Mouse (Mus musculus): ENCODE data around the gene Cuedc1.
"Not testable (repeated sequence)": the region's sequence is repeated elsewhere in the genome, so short reads cannot be mapped to it uniquely, and the experiment has no call there.

The Cuedc1 gene

DNA sequence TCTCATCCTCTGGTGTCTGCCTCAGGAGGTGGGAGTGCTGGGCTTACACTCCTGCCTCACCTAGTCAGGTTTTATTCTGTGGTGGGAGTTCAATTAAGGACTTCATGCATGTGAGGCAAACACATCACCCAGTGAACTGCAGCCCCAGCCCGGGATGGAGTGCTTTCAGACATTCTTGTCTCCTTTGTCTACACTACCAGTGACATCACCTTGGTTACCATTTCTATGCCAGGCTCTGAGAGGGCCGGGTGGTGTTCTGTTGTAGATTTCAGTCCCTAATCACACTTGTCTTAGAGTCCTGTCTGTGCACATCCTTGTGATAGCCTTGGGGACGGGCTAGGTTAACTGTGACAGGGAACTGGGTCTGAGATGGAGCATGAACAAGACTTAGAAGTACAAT, 70.8 kb downstream of the Cuedc1 start:
- DNase-seq (ENCODE audit: low read depth, low spot score): no peak

DNA sequence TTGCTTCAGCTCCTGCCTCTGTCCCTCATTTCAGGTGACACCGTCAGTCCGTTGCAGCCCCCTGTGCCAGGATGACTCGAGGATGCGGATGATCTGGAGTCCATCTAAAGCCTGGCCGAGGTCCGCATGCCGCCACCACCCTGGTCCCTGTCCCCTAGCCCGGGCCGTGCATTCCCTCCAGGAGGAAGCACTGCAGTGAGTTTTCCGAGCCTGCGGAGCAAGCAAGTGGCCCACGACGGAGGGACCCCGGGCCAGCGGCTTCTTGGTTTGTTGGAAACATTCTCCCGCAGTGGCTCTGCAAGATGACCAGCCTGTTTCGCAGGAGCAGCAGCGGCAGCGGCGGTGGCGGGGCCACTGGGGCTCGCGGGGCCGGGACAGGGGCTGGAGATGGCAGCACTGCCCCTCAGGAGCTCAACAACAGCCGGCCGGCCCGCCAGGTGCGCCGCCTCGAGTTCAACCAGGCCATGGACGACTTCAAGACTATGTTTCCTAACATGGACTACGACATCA, 71.7 kb downstream of the Cuedc1 start:
- DNase-seq (ENCODE audit: low read depth, low spot score): no peak

DNA sequence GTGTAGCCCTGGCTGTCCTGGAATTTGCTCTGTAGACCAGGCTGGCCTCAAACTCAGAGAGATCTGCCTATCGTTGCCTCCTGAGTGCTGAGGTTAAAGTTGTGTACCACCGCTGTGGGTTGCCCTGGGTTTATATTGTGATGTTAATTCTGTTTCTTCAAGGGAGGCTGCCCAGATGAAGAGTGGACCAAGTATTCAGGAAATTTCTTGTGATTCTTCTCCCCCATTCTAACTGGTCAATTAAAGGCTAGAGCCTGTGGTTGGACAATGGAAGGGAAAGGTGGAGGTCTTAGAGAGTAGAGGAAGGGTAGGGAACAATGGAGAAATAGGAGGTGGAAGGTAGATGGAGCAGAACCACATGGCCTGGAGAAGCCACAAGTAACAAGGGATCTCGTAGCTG, 72.7 kb downstream of the Cuedc1 start:
- peak; percentile 81 for DNase-seq (ENCODE audit: low read depth, low spot score)

DNA sequence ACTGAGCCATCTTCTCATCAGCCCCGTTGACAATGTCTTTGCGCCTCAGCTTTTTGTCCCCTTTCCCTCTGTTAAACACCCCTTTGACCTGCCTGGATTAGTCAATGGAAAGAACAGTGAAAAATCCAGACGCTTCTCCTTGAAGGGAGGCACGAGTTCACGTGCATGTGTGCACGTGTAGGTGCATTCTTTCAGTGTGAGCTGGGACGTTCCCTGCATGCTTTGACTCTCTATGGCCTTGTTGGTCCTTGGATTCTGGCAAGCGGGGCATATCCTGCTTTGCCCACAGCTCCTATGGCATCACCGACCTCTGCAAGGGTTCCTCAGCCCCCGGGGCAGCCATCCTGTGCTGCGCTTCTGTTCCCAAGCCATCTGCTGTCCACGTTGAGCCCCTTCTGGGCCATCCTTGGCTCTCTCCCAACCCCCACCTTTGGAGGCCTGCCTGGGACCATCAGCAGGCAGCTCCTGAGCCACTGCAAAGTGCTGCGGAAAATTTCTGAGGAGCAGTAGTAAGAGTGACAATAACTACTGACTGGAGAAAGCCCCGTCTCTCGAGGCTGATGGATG, 74.1 kb downstream of the Cuedc1 start:
- no peak for DNase-seq (ENCODE audit: low read depth, low spot score)

DNA sequence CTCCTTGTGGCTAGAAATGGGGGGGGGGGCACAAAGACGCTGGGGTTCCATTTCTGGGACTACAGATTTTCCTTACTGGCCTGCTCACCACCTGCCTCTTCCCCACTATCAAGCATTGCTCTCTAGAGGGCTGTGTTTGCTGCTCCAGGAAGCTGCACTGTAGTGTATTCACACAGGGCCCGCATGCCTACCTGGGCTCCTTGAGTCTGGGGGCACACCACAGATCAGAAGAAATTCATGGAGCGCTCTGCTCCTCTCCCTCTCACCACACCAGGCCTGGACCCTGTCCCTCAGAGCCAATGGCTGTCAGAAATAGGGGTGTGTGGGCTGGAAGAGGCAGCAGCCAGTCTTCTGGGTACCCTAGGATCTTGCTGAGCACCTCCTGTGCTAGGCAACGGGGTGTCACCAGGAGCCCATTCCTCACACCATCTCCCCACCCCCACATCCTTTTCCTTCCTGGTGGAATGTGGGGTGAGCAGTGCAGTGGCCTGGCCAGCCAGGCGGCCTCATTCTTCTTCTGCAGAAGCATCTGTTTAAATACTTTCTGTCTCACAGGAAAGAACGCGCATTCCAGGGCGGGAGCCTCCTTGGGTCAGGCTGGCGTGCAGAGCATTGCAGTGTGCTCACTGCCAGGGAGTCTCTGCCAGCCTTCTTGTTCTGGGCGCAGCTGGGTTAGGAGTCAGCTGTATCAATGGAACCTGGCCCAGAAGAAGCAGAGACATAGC, 74.9 kb downstream of the Cuedc1 start:
- DNase-seq (ENCODE audit: low read depth, low spot score): no peak

DNA sequence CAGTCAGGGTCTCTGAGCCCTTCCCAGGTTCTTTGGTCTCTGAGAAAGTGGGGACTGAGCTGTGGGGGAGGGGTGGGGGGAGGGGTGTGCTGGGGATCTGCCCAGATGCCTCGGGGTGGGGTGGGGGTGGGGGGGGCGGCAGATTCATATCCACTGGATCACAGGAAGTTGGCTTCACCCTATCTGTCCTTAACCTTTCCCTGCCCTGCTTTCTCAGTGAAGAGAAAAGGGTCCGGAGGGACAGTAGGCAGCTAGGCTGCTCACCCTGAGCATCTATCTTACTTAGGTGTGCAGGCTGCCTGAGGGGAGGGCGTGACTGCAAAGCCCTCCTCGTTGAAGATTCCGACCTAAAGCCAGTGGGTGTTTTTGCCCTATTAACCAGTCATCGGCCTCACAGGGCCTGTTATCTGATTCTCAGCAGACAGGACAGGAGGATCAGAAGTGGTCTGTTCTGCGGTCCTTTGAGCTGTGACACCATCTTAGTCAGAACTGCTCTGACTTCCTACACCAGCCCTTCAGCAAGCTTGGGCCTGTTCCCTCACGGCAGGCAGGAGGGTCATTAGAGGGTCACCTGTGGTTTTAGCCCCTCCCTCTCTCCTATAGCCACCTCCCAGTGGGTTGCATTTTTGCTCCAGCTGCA, 75.6 kb downstream of the Cuedc1 start:
- DNase-seq (ENCODE audit: low read depth, low spot score): peak; percentile 76

DNA sequence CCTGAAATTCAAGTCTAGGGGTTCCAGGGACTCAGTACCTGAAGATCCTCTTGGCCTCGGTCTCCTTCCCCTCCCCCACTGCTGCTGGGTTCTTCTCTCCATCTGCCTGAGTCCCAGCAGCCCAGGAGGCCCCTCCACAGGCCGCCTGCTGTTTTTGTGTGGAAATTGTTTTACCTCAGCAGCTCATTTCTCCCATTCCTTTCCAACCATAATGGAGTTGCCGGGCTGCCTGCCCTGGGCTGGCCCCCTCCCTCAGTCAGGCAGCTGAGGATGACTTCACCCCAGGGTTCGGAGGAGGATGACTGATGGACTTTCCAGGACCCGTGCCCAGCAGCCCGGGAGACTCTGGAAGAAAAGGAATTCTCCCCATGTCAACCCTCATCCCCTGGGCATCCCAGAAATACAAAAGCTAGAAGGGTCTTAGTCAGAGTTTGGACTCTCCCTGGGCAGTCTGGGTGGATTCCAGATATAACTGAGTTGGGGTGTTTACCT, 82.7 kb downstream of the Cuedc1 start:
- no peak for DNase-seq (ENCODE audit: low read depth, low spot score)

DNA sequence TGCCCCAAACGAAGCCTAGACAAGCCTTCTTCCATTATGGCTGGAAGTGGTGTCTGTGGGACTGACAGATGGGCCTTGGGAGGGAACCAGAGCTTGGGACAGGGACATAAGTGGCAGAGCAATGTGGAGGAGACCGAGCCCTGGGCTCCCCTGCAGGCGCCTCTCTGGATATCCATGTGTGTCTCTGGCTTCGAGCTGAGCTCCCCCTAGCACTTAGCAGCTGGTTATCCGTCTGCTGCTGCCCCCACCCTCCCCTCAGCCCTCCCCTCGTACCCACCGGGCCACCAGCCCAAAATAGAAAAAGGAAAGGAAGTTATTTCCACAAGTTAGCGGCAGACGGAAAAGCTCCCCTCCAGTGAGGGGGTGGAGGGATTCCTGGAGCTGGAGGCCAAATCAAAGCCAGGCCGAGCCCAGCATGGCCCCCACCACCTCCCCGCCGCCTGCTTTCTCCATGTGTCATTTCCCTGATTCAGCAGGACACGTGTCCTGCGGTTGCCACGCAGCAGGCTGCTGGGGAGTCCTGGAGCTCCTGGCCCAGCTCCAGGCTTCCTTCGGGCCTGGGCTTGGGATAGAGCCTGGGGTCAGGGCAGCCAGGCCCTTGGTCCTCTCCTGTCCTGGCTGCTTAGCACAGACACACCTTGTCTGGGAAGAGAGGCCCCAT, 83.2 kb downstream of the Cuedc1 start:
- DNase-seq (ENCODE audit: low read depth, low spot score): no peak

DNA sequence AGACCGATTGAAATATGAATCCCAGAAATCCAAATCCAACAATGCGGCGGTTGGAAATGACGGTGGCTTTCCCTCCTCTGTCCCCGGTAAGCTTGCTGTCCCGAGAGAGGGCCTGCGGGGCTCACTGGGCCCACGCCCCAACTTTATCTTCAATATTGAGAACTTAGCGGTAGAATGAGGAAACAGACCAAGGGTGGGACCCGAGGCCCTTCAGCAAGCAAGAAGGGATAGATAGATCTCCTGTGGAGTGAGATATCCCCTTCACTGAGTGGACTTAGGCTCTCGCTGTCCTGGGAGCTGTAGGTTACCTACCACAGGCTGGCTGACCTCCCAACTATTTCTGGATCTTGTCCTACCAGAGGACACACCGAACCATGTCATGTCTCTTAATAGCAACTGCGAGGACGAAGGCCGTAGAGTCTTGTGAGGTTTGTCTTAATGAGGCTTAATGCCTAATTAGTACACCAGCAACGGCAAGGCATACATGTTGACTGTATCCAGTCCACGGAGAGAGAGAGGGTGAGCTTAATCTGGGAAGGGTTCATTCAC, 86.8 kb downstream of the Cuedc1 start:
- DNase-seq (ENCODE audit: low read depth, low spot score): no peak

DNA sequence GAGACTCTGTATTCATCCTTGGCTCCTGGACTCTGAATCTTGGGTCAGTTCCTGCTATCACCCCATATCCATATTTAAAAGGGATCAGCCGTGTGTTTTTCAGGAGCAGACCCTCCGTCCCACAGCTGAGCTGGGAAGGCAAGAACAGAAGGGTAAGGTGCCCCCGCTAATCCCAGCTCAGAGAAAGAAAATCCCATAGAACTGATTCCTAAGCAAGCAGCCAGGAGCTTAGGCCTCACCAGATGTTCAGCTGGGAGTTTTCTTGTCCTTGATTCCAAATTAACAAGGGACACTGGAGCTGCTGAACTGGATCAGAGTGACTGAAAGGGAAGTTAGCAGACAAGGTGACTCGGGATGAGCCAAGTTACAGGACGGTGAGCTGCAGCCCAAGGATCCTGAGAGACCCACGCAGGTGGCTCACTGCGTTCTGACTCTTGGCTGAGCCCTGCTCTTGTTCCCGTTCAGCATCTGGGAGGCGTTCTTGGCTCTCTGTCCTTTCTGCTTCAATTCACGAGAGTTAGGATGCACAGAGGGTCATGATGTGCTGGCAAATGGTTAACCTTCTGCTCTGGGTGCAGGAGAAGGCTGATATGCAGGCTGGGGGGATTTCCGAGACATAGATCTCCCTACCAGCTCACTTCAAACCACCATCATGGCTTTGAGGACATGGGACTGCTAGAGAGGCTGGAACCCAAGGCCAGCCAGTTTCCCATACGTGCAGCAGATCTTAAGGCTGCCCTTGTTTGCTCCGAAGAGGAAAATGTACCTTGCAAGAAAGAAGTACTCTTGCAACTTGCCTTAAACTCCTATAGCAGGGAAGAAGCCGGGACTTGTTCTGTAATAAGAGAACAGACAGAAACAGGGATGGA, 88.5 kb downstream of the Cuedc1 start:
- DNase-seq (ENCODE audit: low read depth, low spot score): no peak

DNA sequence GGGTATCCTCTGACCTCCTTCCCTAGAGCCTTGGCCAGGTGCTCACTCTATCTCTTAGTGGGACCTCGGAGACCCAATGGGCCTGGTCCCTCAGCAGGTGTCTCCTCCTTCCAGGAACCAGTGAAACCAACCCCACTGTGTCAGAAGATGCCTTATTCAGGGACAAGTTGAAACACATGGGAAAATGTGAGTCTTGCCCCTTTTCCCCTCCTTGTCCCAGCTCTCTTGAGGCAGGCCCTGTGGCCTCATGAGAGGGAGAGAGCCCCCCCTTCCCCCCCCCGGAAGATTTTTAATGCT, 89.0 kb downstream of the Cuedc1 start:
- DNase-seq (ENCODE audit: low read depth, low spot score): no peak

DNA sequence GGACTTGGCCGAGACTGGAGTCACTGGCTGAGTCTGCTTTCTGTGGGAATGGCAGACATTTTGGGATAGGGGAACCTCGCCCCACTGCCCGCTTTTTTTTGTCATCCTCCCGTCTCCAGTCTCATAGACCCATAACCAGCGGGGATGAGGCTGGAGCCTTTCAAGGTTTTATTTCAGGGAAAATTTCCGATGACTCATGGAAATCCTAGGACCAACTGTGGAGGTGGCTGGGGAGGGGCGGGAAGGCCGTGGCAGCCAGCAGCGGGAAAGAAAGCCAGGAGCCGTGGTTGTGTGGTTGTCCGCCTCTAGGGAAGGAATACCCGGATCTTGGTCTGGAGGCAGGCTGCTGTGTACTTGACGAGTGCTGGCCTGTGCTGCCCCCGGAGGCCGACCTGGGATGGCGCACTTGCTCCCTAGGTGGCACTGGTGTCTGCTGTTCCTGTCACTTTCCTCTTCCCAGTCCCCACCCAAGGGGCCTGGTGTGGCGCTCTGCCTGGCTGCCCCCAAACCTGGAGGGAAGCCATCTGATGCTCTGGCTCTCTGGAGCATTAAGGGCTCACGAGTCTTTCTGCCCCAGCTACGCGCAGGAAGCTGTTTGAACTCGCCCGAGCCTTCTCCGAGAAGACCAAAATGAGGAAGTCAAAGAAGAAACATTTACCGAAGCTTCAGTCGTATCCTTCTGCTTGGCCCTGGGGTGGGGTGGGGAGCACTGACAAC, 89.7 kb downstream of the Cuedc1 start:
- peak; percentile 93 for DNase-seq (ENCODE audit: low read depth, low spot score)

DNA sequence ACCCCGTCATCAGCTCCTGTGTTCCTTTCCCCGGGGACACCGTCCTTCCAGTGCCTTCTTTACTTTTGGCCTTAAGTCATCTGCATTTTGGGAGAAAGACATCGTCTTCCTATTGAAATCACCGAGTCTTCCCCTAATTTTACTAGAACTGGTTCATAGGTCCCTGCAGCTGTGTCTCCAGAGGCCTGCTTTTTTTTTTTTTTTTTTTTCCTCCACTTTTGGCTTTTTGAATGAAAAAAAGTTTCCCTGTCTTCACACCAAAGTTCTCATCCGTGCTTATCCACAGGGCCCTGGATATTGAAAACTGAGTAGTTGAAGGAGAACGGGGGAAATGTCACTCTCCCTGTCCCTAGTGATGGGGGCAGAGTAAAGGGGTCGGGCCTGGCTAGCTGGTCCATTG, 90.4 kb downstream of the Cuedc1 start:
- no peak for DNase-seq (ENCODE audit: low read depth, low spot score)

DNA sequence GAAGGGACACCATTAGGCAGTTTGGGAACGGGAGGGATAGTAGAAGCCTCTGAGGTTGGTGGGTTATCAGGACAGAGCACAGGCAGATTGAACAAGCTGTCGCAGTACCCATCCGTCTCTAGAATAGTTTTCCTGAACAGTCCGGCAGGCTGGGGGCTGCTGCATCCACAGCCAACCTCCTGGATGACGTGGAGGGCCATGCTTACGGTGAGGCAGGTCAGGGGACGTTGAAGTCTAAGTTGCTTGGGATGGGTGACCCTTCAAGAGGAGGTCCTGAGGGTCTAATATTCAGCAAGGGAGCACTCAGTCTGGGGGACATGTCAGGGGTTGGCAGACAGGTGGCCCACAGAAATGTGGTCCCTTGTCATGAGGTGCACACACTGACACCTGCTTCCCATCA, 90.8 kb downstream of the Cuedc1 start:
- no peak for DNase-seq (ENCODE audit: low read depth, low spot score)

DNA sequence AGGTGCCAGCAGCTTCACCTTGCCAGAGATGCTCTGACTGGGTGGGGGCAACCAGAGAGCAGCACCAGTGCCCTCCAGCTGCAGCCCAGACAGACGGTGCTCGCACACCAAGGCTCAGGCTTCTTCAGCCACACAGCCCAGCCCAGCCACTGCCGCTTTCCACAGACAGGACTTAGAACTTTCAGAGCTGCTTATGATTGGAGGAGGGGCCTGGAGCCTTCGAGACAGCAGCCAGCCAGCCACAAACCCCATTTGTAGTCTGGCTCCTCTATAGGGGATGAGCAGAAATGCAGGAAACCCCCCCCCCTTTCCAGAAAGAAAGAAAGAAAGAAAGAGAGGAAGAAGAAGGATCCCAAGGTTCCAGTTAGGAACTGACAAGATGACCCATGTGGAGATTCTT, 94.7 kb downstream of the Cuedc1 start:
- DNase-seq (ENCODE audit: low read depth, low spot score): peak; percentile 64

DNA sequence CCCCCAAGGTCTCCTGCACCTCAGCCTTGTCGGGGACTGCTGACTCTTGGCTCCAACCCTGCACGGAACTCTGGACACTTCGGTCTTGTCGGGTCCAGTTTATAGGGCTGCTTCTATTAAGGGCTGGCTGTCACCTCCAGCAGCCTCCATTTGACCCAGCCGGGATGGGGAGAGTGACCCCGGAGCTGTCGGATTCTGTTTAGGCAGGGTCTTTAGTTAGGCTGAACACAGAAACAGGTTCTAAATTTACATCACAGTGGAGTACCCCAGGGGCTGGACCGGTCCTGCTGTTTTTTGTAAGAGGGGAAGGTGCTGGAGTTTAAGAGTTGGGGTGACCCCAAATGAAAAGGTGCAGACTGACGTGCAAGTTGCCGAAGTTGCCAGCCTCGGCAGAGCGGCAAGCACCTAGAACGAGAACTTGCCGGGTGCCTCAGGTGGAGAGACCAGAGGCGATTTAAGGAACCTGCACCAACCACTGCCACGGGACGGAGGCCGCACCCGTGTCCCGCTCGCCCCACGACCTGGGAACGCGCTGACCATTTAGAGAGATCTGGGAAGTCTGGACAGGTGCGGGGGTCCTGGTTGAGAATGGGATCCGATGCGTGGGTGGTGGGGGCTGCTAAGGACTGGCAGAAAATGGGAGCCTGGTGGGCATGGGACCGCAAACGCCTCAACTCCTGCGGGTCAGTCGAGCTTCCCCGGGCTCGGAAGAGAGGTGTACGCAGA, 95.4 kb downstream of the Cuedc1 start:
- DNase-seq (ENCODE audit: low read depth, low spot score): no peak

DNA sequence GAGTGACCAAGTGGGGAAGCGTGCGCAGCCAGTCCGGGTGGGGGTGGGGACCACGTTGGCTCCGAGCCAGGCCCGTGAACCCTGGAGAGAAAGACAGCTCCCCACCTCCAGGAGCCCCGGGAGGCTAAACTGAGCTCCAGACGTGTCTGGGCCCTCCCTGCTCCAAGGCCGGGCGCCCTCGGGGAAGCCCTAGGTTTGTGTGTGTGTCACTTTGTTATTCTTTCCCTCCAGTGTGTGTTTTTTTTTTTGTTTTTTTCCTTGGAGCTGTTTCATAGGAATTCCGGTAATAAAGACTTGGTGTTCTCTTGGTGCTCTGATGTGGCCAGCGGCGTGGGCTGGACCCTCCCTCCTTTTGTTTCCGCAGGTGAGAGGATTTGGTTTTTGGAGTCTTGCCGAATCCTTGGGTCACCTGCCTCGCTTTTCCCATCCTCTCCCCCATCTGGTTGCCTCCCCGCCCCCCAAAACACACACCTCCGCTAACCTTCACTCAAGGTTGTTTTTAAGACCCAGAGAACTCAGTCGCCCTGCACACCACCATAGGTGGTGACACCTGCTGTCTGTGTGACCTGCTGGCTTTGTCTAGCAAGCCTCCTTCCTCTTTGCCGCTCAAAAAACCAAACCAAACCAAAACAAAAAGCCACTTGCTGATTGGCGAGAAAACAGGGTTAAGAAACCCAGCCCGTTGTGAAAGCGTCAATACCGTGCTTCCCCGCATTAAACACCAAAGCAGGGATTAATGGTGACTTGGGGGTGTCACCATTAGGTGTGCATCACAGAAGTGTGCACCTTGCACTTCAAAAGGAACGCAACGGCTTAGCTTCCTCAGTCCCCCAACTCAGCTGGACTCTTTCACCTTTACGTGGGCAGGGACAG, 96.2 kb downstream of the Cuedc1 start:
- DNase-seq (ENCODE audit: low read depth, low spot score): peak; percentile 48

DNA sequence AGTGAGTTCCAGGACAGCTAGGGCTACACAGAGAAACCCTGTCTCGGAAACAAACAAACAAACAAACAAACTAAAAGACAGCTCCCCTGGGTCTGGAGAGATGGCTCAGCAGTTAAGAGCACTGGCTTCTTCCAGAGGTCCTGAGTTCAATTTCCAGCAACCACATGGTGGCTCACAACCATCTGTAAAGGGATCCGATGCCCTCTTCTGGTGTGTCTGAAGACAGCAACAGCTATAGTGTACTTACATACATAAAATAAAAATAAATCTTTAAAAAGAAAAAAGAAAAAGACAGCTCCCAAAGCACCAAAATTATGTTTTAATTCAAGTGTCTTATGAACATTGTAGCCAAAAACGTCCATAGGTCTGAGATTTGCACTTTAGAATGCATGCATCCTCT, 97.8 kb downstream of the Cuedc1 start:
- not testable (repeated sequence) for DNase-seq (ENCODE audit: low read depth, low spot score)

DNA sequence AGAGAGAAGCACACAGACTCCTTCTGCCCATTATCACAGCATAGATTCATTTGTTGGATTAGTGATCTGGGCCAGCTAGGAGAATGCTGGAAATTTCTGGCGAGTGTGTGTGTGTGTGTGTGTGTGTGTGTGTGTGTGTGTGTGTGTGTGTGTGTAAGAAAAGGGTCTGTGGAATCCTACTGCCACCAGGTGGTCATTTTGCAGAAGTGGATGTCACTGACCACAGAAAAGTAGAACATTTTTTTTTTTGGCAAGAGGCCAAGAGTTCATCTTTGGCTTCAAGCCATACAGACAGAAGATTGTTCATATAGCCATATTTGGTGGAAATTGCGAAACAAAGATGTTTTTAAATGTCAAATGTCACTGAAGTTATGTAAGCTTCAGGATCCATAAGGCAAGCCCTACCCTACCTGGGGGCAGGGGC, 99.3 kb downstream of the Cuedc1 start:
- peak; percentile 76 for DNase-seq (ENCODE audit: low read depth, low spot score)

All from ES-CJ7 (cell line).